Mouse (Mus musculus) spleen, adult 2 months (tissue): ENCODE measurements around the gene Ank. TPM values are rescaled to one million over a fixed set of nuclear protein-coding genes. Genes with fewer than 3 reads are reported as not detected.
"Not testable (repeated sequence)": the region's sequence is repeated elsewhere in the genome, so short reads cannot be mapped to it uniquely, and the experiment has no call there.

ENCODE experiments used
- DNase-seq, 2 experiments: peaks; one replicate each; pipeline versions ENCODE4 v3.0.0 to v3.0.0-alpha.2; 2012 to 2021; ENCODE audit warnings: low spot score in 2 of 2, low read depth in 1 of 2
- H3K27ac ChIP-seq: fragments of 200-500 bp; 2 replicates; pipeline ENCODE4 v1.5.1; 2012; ENCODE audit warnings: low read length, inconsistent platforms; ENCODE audit not compliant: insufficient read depth
- H3K27me3 ChIP-seq: fragments of 200-500 bp; 2 replicates; pipeline ENCODE4 v1.6.1; 2012; ENCODE audit warnings: mild to moderate bottlenecking, moderate library complexity, low read length, inconsistent platforms; ENCODE audit not compliant: control insufficient read depth, insufficient read depth
- H3K36me3 ChIP-seq: fragments of 200-500 bp; 2 replicates; pipeline ENCODE4 v1.6.1; 2012; ENCODE audit warnings: mild to moderate bottlenecking, low read length, inconsistent platforms; ENCODE audit not compliant: control insufficient read depth, insufficient read depth
- H3K4me1 ChIP-seq: fragments of 200-500 bp; 2 replicates; pipeline ENCODE4 v1.6.1; 2011; ENCODE audit warnings: inconsistent platforms; ENCODE audit not compliant: control insufficient read depth, insufficient read depth, insufficient read length
- H3K4me3 ChIP-seq: fragments of 200-500 bp; 2 replicates; pipeline ENCODE4 v1.5.1; 2011; ENCODE audit warnings: mild to moderate bottlenecking, inconsistent platforms; ENCODE audit not compliant: insufficient read depth, insufficient read length; ENCODE audit errors: extremely low read depth
- CTCF ChIP-seq: fragments of 200-500 bp; IDR thresholded peaks from 2 replicates; pipeline ENCODE4 v1.5.1; 2011; ENCODE audit warnings: mild to moderate bottlenecking, inconsistent platforms; ENCODE audit not compliant: insufficient read depth, insufficient read length, insufficient replicate concordance; ENCODE audit errors: extremely low read depth
- POLR2A ChIP-seq: fragments of 200-500 bp; IDR thresholded peaks from 2 replicates; pipeline ENCODE4 v1.6.1; 2011; ENCODE audit warnings: low read depth, low read length, inconsistent platforms
- WGBS: fragments of 180-500 bp; shearing (Covaris S2); methylation state at CpG from one replicate; pipeline ENCODE4 v1.1.7; 2018; 5-methylcytosine and 5-hydroxymethylcytosine counted together
- polyA plus RNA-seq: library from polyadenylated mRNA; depleted of rRNA; stranded (reverse); fragments of >200 nt; gene quantifications from 2 replicates; pipeline ENCODE4 v1.2.3, GENCODE M21; 2012

Ank gene
- polyA plus RNA-seq, 1 experiment = 20.2 TPM

GRCm38 (mm10) chr15:27451760-27452159, 14.7 kb upstream of the Ank start:
- no peak overlapping the region for H3K4me3 ChIP-seq
- peaks cover 2% of the 10 kb centered on the region; the same call in 1 of the 2 replicates for H3K27me3 ChIP-seq
- WGBS = 84% methylated on average over 3 of the region's 3 CpGs
- H3K36me3 ChIP-seq = no peaks in the 10 kb centered on the region
- no peak for DNase-seq
- no peak overlapping the region for H3K27ac ChIP-seq
- no peaks in the 10 kb centered on the region for H3K4me1 ChIP-seq
- no peak for TF ChIP-seq POLR2A
- TF ChIP-seq CTCF = no peak

- Histone ChIP-seq H3K4me3 (no peak overlapping the region), H3K36me3 (no peaks in the 10 kb centered on the region), H3K27me3 (peaks cover 2% of the 10 kb centered on the region; the same call in 1 of the 2 replicates), H3K27ac (no peak overlapping the region), H3K4me1 (no peaks in the 10 kb centered on the region)
- no peak for DNase-seq
- TF ChIP-seq POLR2A = no peak
- TF ChIP-seq CTCF = no peak
- 20% methylated on average over 9 of the region's 9 CpGs for WGBS
Observed at GRCm38 (mm10) chr15:27452496-27452895, 14.0 kb upstream of the Ank start.

GRCm38 (mm10) chr15:27457001-27457400, 9.5 kb upstream of the Ank start:
- no peaks in the 10 kb centered on the region for H3K4me1 ChIP-seq
- no peak for DNase-seq
- 85% methylated on average over 2 of the region's 2 CpGs for WGBS
- H3K27me3 ChIP-seq = peaks cover 4% of the 10 kb centered on the region; the same call in 1 of the 2 replicates
- no peaks in the 10 kb centered on the region for H3K36me3 ChIP-seq
- no peak overlapping the region for H3K4me3 ChIP-seq
- TF ChIP-seq CTCF (no peak), POLR2A (no peak)
- H3K27ac ChIP-seq = no peak overlapping the region

- not testable (repeated sequence) for H3K27ac ChIP-seq, H3K36me3 ChIP-seq, H3K4me3 ChIP-seq, DNase-seq, H3K4me1 ChIP-seq, H3K27me3 ChIP-seq
- 70% methylated on average over 14 of the region's 14 CpGs for WGBS
Observed at GRCm38 (mm10) chr15:27459781-27460180, 6.7 kb upstream of the Ank start.

- H3K4me1 ChIP-seq = peaks cover 2% of the 10 kb centered on the region; the same call in 1 of the 2 replicates
- H3K4me3 ChIP-seq = no peak overlapping the region
- no peaks in the 10 kb centered on the region for H3K36me3 ChIP-seq
- no peak overlapping the region for H3K27ac ChIP-seq
- H3K27me3 ChIP-seq = peaks cover 7% of the 10 kb centered on the region
- no peak for TF ChIP-seq CTCF
- no peak for TF ChIP-seq POLR2A
- WGBS = 86% methylated on average over 12 of the region's 12 CpGs
- DNase-seq = no peak
Observed at GRCm38 (mm10) chr15:27461336-27462245, 4.9 kb upstream of the Ank start.

GRCm38 (mm10) chr15:27463876-27464275, 2.6 kb upstream of the Ank start:
- TF ChIP-seq POLR2A = no peak
- 0 out of 2 replicates have a peak, but pooled peaks have one; percentile 2 for TF ChIP-seq CTCF
- no peak for DNase-seq
- H3K36me3 ChIP-seq = no peaks in the 10 kb centered on the region
- no peak overlapping the region for H3K27ac ChIP-seq
- peaks cover 11% of the 10 kb centered on the region for H3K27me3 ChIP-seq
- H3K4me1 ChIP-seq = peaks cover 2% of the 10 kb centered on the region
- H3K4me3 ChIP-seq = no peak overlapping the region
- 93% methylated on average over 13 of the region's 13 CpGs for WGBS

GRCm38 (mm10) chr15:27465391-27466005, 979 bp upstream of the Ank start:
- 57% methylated on average over 8 of the region's 8 CpGs for WGBS
- no peak for TF ChIP-seq CTCF
- TF ChIP-seq POLR2A = no peak
- peaks cover 11% of the 10 kb centered on the region for H3K27me3 ChIP-seq
- no peak overlapping the region for H3K27ac ChIP-seq
- H3K36me3 ChIP-seq = no peaks in the 10 kb centered on the region
- no peak overlapping the region for H3K4me3 ChIP-seq
- DNase-seq = no peak
- H3K4me1 ChIP-seq = peaks cover 2% of the 10 kb centered on the region
